Mouse (Mus musculus) left cerebral cortex, postnatal 25 days (tissue): Measurements from ENCODE around the gene Chst5. TPM values are rescaled to one million over a fixed set of nuclear protein-coding genes. Genes with fewer than 3 reads are reported as not detected.

Experiments used
- DNase-seq, 2 experiments: peaks; one replicate each; pipeline ENCODE4 v3.0.0; 2022; ENCODE audit warnings: low spot score in 2 of 2, mixed read lengths in 1 of 2
- intact Hi-C: fragments of 180-260 bp; cut with DNase I; formaldehyde crosslinking; loops from one replicate; pipeline ENCODE4 v1.15.1; 2025
- total RNA-seq, 2 experiments: library from RNA; stranded (reverse); gene quantifications; 2 replicates each; pipeline ENCODE4 v1.2.3; 2021

The Chst5 gene
- total RNA-seq, 2 experiments from 2014 or later: 0.28 to 0.30 TPM

DNA sequence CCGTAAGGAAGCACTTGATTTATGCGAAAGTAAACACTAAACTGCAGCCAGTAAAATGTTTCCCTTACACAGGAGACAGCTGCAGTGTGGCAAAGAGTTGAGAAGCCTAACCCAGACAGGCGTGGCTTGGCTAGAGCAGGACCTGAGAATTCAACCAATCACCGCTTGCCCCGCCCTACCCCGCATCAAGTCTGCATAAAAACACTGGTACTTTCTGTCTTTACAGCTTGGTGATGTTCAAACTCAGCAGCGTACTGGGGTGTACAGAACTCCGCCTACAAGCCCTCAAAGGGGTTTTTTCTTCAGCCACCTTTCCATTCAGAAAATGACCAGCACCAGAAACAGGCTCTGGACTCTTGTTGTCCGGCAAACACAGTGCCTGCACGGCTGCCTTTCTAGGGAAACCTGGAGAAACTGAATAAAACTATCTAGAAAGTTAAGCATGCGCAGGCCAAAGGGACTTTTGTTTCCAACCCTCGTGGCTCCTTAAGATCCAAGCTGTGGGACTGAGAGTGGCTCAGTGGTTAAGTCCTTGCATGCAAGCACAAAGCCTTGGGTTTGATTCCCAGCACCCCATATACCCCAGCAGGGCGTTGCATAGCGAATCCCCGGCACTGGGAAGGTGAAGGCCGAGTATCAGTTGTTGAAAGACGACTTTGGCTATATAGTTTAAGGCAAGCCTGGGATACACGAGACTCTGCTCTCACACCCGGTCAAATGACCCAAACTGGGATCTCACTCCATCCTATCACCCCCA lies 22.5 kb upstream of the Chst5 start:
- intact Hi-C loops: no loop called here
- peak; percentile 20 to 32 for DNase-seq

- no peak for DNase-seq
- intact Hi-C loops: no loop called here
Measured at GRCm38 (mm10) chr8:111931721-111932120, 21.5 kb upstream of the Chst5 start.

DNA sequence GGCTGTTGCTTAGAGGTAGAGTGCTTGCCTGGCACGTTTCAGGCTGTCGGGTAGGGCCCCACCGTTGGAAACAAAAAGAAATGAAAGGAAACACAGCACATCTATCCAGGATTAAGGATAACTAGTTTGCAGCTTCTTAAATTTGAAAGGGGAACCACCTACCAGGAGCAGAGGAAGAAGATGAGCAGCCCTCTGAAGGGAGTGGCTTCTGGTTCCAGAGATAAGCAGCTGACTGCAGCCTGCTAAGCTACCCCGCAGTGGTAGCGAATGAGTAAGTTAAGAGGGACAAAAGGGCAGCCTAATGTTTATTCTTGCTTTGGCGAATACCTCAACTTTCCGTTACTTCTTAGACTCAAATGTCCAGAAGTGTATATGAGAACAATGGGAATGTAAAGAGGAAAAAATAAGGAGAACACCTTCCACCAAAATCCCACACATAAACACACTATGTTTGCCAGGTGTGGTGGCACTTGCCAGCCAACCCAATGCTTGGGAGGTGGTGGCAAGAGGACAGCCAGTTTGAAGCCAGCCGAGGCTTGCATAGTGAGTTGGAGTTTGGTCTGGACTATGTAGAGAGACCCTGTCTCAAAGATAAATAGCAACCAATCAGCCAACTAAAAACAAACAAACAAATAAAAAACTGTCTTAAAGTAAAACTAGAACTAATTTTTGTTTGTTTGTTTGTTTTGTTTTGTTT lies 19.5 kb upstream of the Chst5 start:
- DNase-seq: no peak
- intact Hi-C loops: no loop called here

GRCm38 (mm10) chr8:111924976-111925375 lies 14.7 kb upstream of the Chst5 start:
- intact Hi-C loops: no loop called here

GRCm38 (mm10) chr8:111923383-111923804 lies 13.1 kb upstream of the Chst5 start:
- intact Hi-C loops: no loop called here
- DNase-seq: peak; percentile 25 to 57

More at GRCm38 (mm10) chr8:111924976-111925375, 14.7 kb upstream of the Chst5 start:
- DNase-seq: no peak

GRCm38 (mm10) chr8:111920971-111921370 lies 10.7 kb upstream of the Chst5 start:
- intact Hi-C loops: no loop called here
- DNase-seq: no peak

- no peak for DNase-seq
- intact Hi-C loops: no loop called here
Measured at GRCm38 (mm10) chr8:111919663-111920062, 9.4 kb upstream of the Chst5 start.

GRCm38 (mm10) chr8:111912860-111913432 lies 2.7 kb upstream of the Chst5 start:
- peak; percentile 36 to 45 for DNase-seq
- intact Hi-C loops: loop anchor here (5.0 kb wide), 1 partner anchor 36 kb away; the partner anchor contains the start of gene Tmem170

DNA sequence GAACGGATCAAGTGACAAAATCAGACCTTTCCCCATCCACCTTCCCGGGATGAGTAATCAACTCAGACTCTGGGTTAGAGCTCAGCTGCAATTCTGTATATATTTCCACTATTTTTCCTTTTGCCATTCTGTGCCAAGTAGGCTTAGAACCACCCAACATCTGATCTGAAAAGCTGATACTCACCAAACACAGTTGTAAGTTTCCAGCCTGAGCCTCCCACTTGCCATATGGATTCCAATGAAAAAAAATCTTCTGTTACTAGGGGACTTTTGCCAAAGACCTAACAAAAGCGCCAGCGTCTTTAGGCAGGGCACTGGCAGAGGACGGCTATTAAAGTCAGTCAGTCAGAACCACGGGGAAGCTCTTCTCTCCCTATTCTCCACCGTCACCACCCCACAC lies 1.3 kb upstream of the Chst5 start:
- DNase-seq: peak; percentile 24 to 82
- intact Hi-C loops: loop anchor here (5.0 kb wide), 1 partner anchor 34 kb away; the partner anchor contains the start of gene Tmem170

- no peak for DNase-seq
- intact Hi-C loops: no loop called here
Measured at GRCm38 (mm10) chr8:111905500-111906121, 4.6 kb downstream of the Chst5 start.

GRCm38 (mm10) chr8:111902080-111902479 lies 8.2 kb downstream of the Chst5 start:
- intact Hi-C loops: no loop called here

GRCm38 (mm10) chr8:111898586-111898985 lies 11.7 kb downstream of the Chst5 start:
- intact Hi-C loops: no loop called here
- DNase-seq: no peak

More at GRCm38 (mm10) chr8:111902080-111902479, 8.2 kb downstream of the Chst5 start:
- DNase-seq: no peak

GRCm38 (mm10) chr8:111894955-111895354 lies 15.3 kb downstream of the Chst5 start:
- intact Hi-C loops: no loop called here
- DNase-seq: no peak

DNA sequence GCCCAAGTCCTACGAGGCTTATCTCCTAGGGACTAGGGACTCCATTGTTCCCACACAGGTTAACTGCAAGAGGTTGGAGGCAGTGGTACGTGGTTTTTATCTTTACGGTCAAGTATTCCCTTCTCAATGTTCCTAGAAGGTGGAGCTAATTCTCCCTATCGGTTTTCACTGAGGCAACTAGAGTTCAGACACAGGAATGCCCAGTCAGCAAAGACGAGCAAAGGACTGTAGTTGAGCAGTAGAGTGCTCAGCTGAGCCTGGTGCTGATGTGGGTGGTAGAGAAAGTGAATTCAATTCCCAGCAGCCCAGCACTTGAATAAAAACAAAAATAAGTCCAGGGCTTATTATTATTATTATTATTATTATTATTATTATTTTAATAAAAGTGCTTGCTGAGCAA lies 17.6 kb downstream of the Chst5 start:
- DNase-seq: no peak
- intact Hi-C loops: no loop called here

- intact Hi-C loops: no loop called here
- DNase-seq: no peak
Measured at GRCm38 (mm10) chr8:111891983-111892382, 18.3 kb downstream of the Chst5 start.

GRCm38 (mm10) chr8:111890911-111891303 lies 19.3 kb downstream of the Chst5 start:
- intact Hi-C loops: no loop called here

DNA sequence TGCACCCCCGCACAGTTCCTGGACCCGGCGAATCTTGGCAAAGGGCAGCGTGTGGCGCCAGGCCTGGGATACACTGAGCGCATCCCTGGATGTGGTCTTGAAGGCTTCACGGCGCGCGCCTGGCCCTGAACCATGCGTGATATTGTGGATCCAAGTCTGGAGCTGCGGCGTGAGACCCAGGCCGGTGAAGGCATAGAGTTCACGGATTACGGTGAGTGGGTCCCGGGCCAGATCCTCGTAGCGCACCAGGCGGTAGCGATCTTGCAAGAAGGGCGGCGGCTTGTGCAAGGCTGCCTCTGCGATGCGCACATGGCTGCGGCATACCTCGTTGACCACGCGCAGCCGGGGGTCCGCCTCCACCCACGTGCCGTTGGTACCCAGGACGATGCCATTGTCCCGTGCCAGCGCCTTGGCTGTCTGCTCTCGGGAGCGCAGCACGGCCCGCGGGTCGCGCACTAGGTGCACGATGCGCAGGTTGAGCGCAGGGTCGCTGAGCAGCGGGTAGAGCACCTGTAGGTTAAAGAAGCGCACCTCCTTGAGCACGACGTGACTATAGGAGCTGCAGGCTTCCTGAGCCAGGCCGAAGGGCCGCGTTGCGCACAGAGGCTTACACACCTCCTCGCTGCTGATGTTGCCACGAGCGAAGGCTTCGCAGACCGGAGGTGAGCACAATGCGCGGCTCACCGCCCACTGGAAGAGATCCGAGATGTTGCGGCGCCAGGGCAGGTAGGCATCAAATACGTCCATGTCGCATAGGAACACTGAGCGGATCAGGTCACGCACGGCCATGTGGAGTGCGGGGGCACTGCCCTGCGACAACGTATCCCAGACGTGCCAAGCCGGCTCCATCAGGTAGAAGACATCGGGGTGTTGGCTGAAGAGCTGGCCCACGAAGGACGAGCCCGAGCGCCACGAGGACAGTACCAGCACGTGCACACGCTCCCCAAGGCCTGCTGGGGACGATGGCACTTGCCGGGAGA lies 20.0 kb downstream of the Chst5 start:
- DNase-seq: no peak
- intact Hi-C loops: no loop called here

More at GRCm38 (mm10) chr8:111890911-111891303, 19.3 kb downstream of the Chst5 start:
- DNase-seq: no peak

DNA sequence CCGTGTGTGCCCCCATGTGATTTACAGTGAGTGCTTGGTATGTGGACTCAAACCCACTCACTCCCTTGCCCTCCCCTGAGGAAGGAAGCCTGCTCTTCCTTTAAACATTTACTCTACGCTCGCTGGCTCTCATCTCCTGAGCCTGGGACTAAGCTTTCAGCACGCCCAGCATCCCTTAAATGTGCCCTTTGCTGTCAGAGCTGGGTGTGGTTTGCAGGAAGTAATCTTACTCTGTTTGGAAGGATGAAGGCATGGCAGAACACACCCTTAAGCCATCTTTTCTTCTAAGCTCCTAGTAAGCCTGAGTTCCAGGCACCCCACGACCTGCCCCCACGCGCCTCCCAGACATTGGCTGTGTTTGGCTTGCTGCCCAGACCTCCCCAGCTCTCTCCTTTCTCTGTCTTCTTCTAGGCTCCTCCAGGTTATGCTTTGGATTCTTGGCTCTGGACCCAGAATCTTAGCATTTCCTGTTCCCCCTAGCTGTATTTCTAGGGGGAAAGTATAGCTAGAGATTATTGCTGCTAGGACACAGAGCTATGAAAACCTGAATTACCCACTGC lies 22.1 kb downstream of the Chst5 start:
- peak in 1 of 2 experiments; percentile 18 for DNase-seq
- intact Hi-C loops: no loop called here

DNA sequence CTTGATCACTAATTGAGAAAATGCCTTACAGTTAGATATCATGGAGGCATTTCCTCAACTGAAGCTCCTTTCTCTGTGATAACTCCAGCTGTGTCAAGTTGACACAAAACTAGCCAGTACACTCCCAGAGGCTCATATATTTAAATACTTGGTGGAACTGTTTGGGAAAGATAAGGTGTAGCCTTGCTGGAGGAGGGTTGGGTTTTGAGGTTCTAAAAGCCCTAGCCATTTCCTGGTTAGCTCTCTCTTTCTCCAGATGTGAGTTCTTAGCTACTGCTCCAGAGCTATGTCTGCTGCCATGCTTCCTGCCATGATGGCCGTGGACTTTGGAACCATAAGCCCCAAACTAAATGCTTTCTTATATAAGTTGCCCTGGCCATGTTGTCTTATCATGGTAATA lies 22.8 kb downstream of the Chst5 start:
- no peak for DNase-seq
- intact Hi-C loops: no loop called here
